Mouse (Mus musculus): ENCODE data around the gene Cdh3. TPM values are rescaled to one million over a fixed set of nuclear protein-coding genes. Genes with fewer than 3 reads are reported as not detected.

Gene Cdh3
- polyA plus RNA-seq, 1 experiment from 2014 or later, result 21.5 TPM

DNA sequence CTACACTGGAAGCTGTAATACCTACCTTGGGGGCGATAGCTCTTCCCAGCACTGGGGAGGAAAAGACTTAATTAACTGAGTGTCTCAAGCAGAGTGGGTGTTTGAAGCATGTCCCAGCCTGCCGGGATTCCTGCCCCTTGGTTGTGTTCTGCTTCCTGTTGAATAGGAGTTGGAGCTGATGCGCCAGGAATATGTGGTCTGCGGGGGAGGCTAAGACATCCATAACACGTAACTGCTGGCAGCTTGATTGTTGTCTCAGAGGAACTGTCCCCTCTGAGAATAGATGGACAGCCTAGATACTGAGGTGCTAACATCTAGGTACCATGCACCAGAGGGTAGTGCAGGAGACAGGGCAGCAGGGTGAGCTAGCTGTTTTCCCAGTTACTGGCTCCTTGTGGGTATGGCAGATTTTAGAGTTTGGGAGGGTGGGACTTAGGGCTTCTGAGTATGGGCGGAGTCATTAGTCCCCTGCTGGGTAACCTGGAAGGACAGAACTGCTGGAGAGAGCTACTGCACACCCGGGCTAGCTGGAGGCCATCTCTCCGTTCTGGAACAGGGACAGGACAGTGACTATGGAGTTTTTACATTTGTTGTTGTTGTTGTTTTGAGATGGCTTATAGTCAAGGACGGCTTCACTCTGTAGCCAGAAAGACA is 18.0 kb downstream of the Cdh3 start:
- WGBS, result 72% methylated on average over 9 of the region's 9 CpGs
- no peak overlapping the region for H3K4me2 ChIP-seq
- no peak overlapping the region for H3K9ac ChIP-seq
- H3K9me3 ChIP-seq, result no peaks in the 10 kb centered on the region
- H3K27me3 ChIP-seq, result no peaks in the 10 kb centered on the region
- H3K4me3 ChIP-seq, result no peak overlapping the region
- peaks cover 18% of the 10 kb centered on the region for H3K4me1 ChIP-seq
- 0 out of 2 replicates have a peak overlapping the region, but pooled peaks have one; percentile 5 for H3K27ac ChIP-seq
- 0 out of 2 replicates have a peak, but pooled peaks have one; percentile 22 for ATAC-seq (ENCODE audit: insufficient number of reproducible peaks, insufficient read depth, low FRiP score, low TSS enrichment, low read depth)
- H3K36me3 ChIP-seq, result no peaks in the 10 kb centered on the region

DNA sequence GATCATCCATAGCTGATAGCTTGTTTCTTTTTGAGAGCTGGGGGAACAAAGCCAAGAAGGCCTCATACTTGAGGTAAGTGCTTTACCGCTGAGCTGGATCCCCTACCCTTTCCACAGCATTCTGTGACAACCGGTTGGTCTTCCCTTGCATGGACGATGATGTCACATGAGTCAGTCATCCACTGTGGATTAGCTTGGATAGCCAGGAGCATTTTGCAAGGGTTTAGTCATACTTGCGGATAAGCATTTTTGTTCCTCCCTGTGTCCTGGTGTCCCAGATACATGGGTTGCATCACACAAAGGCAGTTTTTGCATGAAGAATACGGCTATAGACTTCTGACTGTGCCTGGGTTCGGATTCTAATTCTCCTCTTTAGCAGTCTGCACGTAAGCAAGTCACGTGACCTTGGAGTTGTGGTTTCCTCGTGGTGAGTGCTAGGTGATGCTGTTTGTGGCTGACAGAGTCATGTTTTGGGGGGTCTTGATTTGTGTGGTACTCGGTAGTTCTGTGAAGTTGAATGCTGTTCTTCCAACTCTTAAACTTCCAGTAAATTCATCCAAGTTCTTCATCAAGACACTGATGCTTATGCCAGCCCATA is 19.3 kb downstream of the Cdh3 start:
- no peaks in the 10 kb centered on the region for H3K27me3 ChIP-seq
- no peak overlapping the region for H3K9ac ChIP-seq
- 87% methylated on average over 10 of the region's 10 CpGs for WGBS
- H3K27ac ChIP-seq, result no peak overlapping the region
- no peaks in the 10 kb centered on the region for H3K9me3 ChIP-seq
- ATAC-seq (ENCODE audit: insufficient number of reproducible peaks, insufficient read depth, low FRiP score, low TSS enrichment, low read depth), result no peak
- H3K36me3 ChIP-seq, result no peaks in the 10 kb centered on the region
- H3K4me3 ChIP-seq, result no peak overlapping the region
- no peak overlapping the region for H3K4me2 ChIP-seq
- H3K4me1 ChIP-seq, result peaks cover 28% of the 10 kb centered on the region

DNA sequence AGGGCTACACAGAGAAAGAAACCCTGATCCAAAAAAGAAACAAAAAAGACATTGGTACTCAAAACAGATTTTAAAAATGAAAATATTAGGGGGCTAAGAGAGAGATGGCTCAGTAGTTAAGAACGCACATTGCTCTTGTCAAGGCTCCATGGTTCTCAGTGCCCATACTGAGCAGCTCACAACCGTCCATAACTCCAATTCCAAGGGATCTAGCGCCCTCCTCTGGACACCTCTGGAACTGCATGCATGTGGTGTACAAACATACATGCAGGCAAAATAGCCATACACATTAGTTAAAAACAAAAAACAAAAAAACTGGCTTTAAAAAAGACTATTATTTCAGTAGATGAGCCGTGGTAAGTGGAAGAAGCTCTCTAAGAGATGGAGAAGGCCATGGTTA is 19.9 kb downstream of the Cdh3 start:
- no peak overlapping the region for H3K27ac ChIP-seq
- H3K4me1 ChIP-seq, result peaks cover 28% of the 10 kb centered on the region
- H3K9me3 ChIP-seq, result no peaks in the 10 kb centered on the region
- H3K9ac ChIP-seq, result no peak overlapping the region
- H3K27me3 ChIP-seq, result no peaks in the 10 kb centered on the region
- no peak overlapping the region for H3K4me2 ChIP-seq
- H3K36me3 ChIP-seq, result no peaks in the 10 kb centered on the region
- ATAC-seq (ENCODE audit: insufficient number of reproducible peaks, insufficient read depth, low FRiP score, low TSS enrichment, low read depth), result no peak
- H3K4me3 ChIP-seq, result no peak overlapping the region
- WGBS, result 79% methylated on average over 4 of the region's 4 CpGs

DNA sequence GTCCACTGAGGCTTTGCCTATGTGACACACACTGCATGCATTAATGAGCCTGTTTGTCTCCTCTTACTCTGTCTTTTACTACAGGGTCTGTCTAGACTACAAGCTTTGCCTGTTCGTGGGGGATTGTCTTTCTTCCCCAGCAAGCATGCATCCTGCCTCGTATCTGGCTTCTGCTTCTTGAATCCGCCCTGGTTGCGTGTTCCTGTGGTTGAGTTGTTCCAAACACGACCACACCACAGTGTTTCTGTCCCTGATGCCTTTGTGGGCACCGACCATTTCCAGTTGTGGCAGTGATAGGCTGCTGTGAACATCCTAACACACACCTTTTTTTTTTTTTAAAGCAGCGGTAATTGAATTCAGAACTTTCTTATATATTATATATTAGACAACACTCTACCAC is 23.0 kb downstream of the Cdh3 start:
- H3K9me3 ChIP-seq, result no peaks in the 10 kb centered on the region
- H3K36me3 ChIP-seq, result no peaks in the 10 kb centered on the region; the same call in 1 of the 2 replicates
- H3K9ac ChIP-seq, result no peak overlapping the region
- peaks cover 20% of the 10 kb centered on the region for H3K4me1 ChIP-seq
- H3K27me3 ChIP-seq, result no peaks in the 10 kb centered on the region
- H3K4me2 ChIP-seq, result no peak overlapping the region
- no peak for ATAC-seq (ENCODE audit: insufficient number of reproducible peaks, insufficient read depth, low FRiP score, low TSS enrichment, low read depth)
- H3K27ac ChIP-seq, result peak overlapping the region; percentile 55; the same call in 1 of the 2 replicates
- H3K4me3 ChIP-seq, result no peak overlapping the region
- 57% methylated on average over 7 of the region's 7 CpGs for WGBS

DNA sequence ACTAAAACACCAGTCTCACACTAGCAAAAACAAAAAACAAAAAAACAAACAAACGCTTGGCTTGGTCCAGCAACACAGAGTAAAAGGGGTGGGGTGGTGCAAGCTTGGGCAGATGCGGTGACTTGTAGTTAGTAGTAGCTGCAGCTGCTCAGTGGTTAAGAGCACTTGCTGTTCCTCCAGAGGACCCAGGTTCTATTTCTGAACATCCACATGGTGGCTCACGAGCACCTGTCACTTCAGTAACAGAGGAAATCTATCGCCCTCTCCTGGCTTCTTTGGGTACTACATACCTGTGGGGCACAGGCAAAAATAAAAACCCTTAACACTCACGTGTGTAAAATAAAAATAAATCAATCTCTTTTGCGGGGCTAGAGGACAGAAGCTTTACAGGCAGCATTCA is 23.8 kb downstream of the Cdh3 start:
- H3K4me2 ChIP-seq, result no peak overlapping the region
- no peak for ATAC-seq (ENCODE audit: insufficient number of reproducible peaks, insufficient read depth, low FRiP score, low TSS enrichment, low read depth)
- WGBS, result 40% methylated on average over 6 of the region's 6 CpGs
- H3K9ac ChIP-seq, result no peak overlapping the region
- H3K4me3 ChIP-seq, result no peak overlapping the region
- H3K9me3 ChIP-seq, result no peaks in the 10 kb centered on the region
- no peaks in the 10 kb centered on the region for H3K27me3 ChIP-seq
- peaks cover 20% of the 10 kb centered on the region for H3K4me1 ChIP-seq
- H3K27ac ChIP-seq, result peak overlapping the region; percentile 2; the same call in 1 of the 2 replicates
- peaks cover 4% of the 10 kb centered on the region; the same call in 1 of the 2 replicates for H3K36me3 ChIP-seq

DNA sequence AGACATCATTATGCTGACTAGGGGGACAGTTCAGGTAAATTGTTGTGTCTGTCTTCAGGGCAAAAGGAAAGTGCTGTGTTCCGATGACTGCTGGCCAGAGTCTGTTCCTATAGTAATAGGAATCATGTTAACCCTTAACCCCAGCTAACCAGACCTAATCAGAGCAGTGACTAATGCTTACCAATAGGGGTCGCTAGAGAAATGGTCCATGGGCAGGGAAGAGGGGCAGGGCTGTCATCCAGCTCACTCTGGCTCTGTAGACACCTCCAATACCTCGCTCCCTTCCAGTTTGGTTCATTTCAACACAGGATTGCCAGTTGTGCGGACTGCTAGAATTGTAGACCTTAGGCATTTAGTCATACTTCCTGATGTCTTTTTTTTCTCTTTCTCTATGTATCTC is 24.8 kb downstream of the Cdh3 start:
- Histone ChIP-seq H3K4me1 (peaks cover 20% of the 10 kb centered on the region), H3K4me3 (no peak overlapping the region), H3K27ac (no peak overlapping the region), H3K36me3 (peaks cover 13% of the 10 kb centered on the region; the same call in 1 of the 2 replicates), H3K4me2 (no peak overlapping the region), H3K9ac (no peak overlapping the region), H3K27me3 (no peaks in the 10 kb centered on the region), H3K9me3 (no peaks in the 10 kb centered on the region)
- ATAC-seq (ENCODE audit: insufficient number of reproducible peaks, insufficient read depth, low FRiP score, low TSS enrichment, low read depth), result no peak
- 74% methylated on average over 4 of the region's 4 CpGs for WGBS

DNA sequence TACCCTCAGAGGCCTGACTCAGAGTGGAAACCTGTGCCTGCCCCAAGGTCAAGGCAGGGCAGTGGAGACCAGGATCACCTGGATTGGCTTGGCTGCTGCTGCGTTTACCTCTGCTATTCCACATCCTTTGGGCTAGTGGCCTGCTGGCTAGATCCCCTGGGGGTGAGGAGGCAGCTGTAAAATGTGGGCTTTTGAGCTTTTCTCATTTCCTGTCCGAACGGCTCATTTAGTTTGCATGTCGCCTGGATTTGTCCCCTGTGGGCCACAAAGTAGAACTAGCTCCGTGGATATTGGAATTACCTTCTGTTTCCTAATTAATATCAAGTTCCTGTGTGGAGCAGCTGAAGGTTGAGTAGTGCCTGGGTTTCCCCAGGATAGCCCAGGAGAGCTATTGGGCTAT is 28.5 kb downstream of the Cdh3 start:
- no peak overlapping the region for H3K4me3 ChIP-seq
- no peak overlapping the region for H3K9ac ChIP-seq
- no peak overlapping the region for H3K4me2 ChIP-seq
- H3K9me3 ChIP-seq, result no peaks in the 10 kb centered on the region
- H3K4me1 ChIP-seq, result peaks cover 18% of the 10 kb centered on the region
- no peak for ATAC-seq (ENCODE audit: insufficient number of reproducible peaks, insufficient read depth, low FRiP score, low TSS enrichment, low read depth)
- no peaks in the 10 kb centered on the region for H3K27me3 ChIP-seq
- 50% methylated on average over 5 of the region's 5 CpGs for WGBS
- H3K36me3 ChIP-seq, result peaks cover 33% of the 10 kb centered on the region
- no peak overlapping the region for H3K27ac ChIP-seq

DNA sequence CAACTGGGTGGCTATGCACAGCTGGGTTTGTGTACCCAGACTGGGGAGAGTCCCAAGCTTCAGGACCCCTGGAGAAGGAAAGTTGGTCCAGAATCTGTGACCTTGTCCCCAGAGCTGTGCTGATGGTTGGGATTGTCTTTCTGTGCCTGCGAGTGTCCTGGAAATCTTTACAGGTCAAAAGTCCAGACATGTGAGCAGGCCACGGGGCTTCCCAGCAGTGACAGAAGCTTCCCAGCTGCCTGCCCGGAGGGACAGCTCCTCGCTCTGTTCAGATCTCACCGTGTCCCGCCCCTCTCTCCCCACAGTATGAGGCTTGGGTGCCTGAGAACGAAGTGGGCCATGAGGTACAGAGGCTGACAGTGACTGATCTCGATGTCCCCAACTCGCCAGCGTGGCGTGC is 30.3 kb downstream of the Cdh3 start:
- no peak overlapping the region for H3K9ac ChIP-seq
- ATAC-seq (ENCODE audit: insufficient number of reproducible peaks, insufficient read depth, low FRiP score, low TSS enrichment, low read depth), result no peak
- H3K36me3 ChIP-seq, result peaks cover 49% of the 10 kb centered on the region
- no peak overlapping the region for H3K4me2 ChIP-seq
- WGBS, result 82% methylated on average over 11 of the region's 11 CpGs
- no peaks in the 10 kb centered on the region for H3K9me3 ChIP-seq
- H3K27me3 ChIP-seq, result no peaks in the 10 kb centered on the region
- H3K4me1 ChIP-seq, result peaks cover 13% of the 10 kb centered on the region
- no peak overlapping the region for H3K4me3 ChIP-seq
- H3K27ac ChIP-seq, result no peak overlapping the region

DNA sequence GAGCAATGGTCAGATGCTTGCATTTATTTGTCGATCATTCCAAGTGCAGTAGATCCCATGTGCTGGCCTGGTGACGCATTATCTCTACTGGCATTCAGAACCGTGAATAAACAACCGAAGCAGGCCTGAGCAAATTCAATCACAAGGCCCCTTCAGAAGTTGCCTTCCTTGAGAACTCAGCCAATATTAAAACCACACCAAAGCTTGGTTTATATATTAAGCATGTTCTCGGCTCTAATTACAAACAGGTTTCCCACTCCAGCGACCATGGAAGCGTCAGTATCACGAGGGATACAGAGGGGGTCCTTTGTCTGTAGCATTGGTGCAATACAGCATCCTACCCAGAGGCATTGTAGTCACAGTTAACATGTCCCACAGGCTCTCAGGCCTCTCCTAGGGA is 32.4 kb downstream of the Cdh3 start:
- ATAC-seq (ENCODE audit: insufficient number of reproducible peaks, insufficient read depth, low FRiP score, low TSS enrichment, low read depth), result no peak

DNA sequence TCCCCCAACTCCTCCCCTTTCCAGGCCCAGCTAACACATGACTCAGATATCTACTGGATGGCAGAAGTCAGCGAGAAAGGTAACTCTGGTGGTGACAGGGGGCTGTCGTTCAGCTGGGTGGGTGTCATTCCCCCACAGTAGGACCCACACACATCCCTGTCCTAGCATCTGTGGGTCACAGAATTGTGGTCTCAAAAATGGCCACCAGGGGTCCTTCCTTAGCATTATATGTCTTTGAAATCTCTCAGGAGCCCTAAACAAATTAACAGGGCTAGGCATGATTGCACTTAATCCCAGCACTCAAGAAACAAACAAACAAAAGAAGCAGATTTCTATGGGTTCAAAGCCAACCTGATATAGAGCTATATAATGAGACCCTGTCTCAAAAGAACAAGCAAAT is 34.5 kb downstream of the Cdh3 start:
- H3K9ac ChIP-seq, result no peak overlapping the region
- 96% methylated on average over 2 of the region's 2 CpGs for WGBS
- no peak overlapping the region for H3K27ac ChIP-seq
- H3K36me3 ChIP-seq, result peaks cover 54% of the 10 kb centered on the region
- no peaks in the 10 kb centered on the region for H3K27me3 ChIP-seq
- H3K4me1 ChIP-seq, result peaks cover 20% of the 10 kb centered on the region
- H3K4me3 ChIP-seq, result no peak overlapping the region
- H3K4me2 ChIP-seq, result no peak overlapping the region
- ATAC-seq (ENCODE audit: insufficient number of reproducible peaks, insufficient read depth, low FRiP score, low TSS enrichment, low read depth), result no peak
- H3K9me3 ChIP-seq, result no peaks in the 10 kb centered on the region

More for the DNA sequence above, 32.4 kb downstream of the Cdh3 start:
- Histone ChIP-seq H3K9ac (no peak overlapping the region), H3K4me2 (no peak overlapping the region), H3K9me3 (no peaks in the 10 kb centered on the region), H3K27me3 (no peaks in the 10 kb centered on the region), H3K36me3 (peaks cover 58% of the 10 kb centered on the region), H3K4me1 (peaks cover 18% of the 10 kb centered on the region), H3K27ac (peak overlapping the region; percentile 57), H3K4me3 (no peak overlapping the region)
- 25% methylated on average over 8 of the region's 8 CpGs for WGBS

DNA sequence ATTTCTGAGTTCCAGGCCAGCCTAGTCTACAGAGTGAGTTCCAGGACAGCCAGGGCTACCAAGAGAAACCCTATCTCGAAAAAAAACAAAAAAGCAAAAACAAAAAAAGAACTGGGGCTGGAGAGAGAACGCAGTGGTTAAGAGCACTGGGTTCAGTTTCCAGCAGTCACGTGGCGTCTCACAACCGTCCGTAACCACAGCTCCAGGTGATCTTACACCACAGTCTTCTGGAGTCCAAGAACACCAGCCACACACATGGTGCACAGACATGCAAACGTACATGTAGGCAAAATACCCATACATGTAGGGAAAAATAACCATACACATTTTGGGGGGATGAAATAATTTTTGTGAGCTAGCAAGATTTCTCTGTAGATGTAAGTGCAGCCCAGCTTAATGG is 36.1 kb downstream of the Cdh3 start:
- 78% methylated on average over 7 of the region's 7 CpGs for WGBS
- Histone ChIP-seq H3K27me3 (no peaks in the 10 kb centered on the region), H3K9ac (no peak overlapping the region), H3K4me3 (no peak overlapping the region), H3K4me1 (peaks cover 20% of the 10 kb centered on the region), H3K27ac (no peak overlapping the region), H3K36me3 (peaks cover 46% of the 10 kb centered on the region), H3K4me2 (no peak overlapping the region), H3K9me3 (no peaks in the 10 kb centered on the region)
- ATAC-seq (ENCODE audit: insufficient number of reproducible peaks, insufficient read depth, low FRiP score, low TSS enrichment, low read depth), result no peak

DNA sequence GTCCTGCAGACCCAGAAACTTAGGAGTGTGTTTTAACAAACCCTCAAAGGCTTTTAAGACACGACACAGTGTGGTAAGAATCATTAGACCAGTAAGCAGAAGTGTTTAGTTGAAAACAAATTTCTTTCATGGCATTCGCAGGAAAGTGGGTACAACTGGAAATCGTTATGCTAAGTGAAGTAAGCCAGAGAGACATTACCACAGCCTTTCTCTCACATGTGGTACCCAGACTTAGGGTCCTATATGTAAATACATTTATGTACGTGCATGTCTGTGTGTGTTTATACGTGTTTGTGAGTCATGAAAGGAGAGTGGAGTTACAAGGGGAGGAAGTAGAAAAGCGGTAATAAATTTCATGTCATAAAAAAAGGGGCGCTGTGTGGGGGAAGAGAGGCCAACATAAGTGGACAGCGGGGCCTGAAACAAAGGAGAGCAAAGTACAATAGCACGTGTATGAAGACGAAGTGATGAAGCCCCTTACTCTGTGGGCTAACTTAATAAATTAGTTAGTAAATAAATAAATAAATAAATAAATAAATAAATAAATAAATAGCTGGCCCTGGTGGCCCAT is 37.8 kb downstream of the Cdh3 start:
- ATAC-seq (ENCODE audit: insufficient number of reproducible peaks, insufficient read depth, low FRiP score, low TSS enrichment, low read depth), result no peak
- peak overlapping the region; percentile 45; the same call in 1 of the 2 replicates for H3K27ac ChIP-seq
- no peak overlapping the region for H3K4me2 ChIP-seq

More for the DNA sequence above, 37.8 kb downstream of the Cdh3 start:
- H3K27me3 ChIP-seq, result no peaks in the 10 kb centered on the region
- peaks cover 57% of the 10 kb centered on the region for H3K36me3 ChIP-seq
- peaks cover 10% of the 10 kb centered on the region for H3K4me1 ChIP-seq
- no peak overlapping the region for H3K9ac ChIP-seq
- no peak overlapping the region for H3K4me3 ChIP-seq
- WGBS, result 49% methylated on average over 10 of the region's 10 CpGs
- no peaks in the 10 kb centered on the region for H3K9me3 ChIP-seq
